Mouse (Mus musculus) brain, embryonic 14.5 days (tissue): Measurements from ENCODE around the gene Fzr1.
A peak's percentile ranks its signal among the peaks of the same experiment; 100 is the strongest.

ENCODE experiments used
- CTCF ChIP-seq: fragments of 200-500 bp; IDR thresholded peaks from 2 replicates; pipeline ENCODE4 v1.5.1; 2012; ENCODE audit warnings: inconsistent platforms, mild to moderate bottlenecking, moderate library complexity, borderline replicate concordance; ENCODE audit not compliant: insufficient read depth, insufficient read length; ENCODE audit errors: extremely low read depth
- POLR2A ChIP-seq: fragments of 200-500 bp; IDR thresholded peaks from 2 replicates; pipeline ENCODE4 v1.6.1; 2012; ENCODE audit warnings: mild to moderate bottlenecking, inconsistent platforms, borderline replicate concordance; ENCODE audit not compliant: poor library complexity, insufficient read depth, insufficient read length, severe bottlenecking; ENCODE audit errors: extremely low read depth

DNA sequence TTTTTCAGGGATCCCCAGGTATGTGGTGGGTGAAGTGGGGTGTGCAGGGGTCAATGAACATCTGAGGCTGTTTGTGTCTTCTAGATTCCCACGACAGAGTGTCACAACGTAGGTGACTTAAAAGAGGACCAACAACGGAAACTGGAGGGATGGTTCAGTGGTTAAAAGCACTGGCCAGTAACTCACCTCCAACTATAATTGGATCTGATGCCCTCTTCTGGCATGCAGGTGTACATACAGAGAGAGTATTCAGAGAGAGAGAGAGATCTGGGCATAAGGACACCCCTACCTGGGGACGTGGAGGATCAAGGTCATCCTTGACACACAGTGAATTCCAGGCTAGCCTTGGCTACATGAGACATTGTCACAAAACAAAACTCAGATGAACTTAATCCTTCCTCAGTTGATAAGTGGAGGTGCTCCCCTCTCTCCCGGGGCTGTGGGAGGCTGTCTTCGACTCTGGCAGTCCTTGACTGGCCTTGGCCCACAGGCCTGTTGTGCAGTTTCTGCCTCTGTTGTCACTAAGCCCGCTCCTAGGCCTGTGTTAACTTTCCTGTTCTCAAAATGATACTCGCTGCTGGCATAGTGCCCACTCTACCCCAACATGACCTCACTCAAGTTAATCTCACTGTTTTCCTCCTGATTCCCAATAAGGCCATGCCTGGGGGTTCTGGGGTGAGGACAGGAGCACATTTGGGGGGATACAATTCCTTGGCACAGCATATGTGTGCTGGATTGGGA, 33.7 kb downstream of the Fzr1 start:
- TF ChIP-seq CTCF (peak; percentile 6; the same call in 1 of the 2 replicates), POLR2A (no peak)
